Mouse (Mus musculus) adipocyte (in vitro differentiated cells): Measurements from ENCODE around the gene Art1.
A peak's percentile ranks its signal among the peaks of the same experiment; 100 is the strongest.

ENCODE experiments used
- DNase-seq: peaks from one replicate; pipeline ENCODE4 v3.0.0-alpha.2; 2016; ENCODE audit warnings: low spot score

Art1 gene

DNA sequence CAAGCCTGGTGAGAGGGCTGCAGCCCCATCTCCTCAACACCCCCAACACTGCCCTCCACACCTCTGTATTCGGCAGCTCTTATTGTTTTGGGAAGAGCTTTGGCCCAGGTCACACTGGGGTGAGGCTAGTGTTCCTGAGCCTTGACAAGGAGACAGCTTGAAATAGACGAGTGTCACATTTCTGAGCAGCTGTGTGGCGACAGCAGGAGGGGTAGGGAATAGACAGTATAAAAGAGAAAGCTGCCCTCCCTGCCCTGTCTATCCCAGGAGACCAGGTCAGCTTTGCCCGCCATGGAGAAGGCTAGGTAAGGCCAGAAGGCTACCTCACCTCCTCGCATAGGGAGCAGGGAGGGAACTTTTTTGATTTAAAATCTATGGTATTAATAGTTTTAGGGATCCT lies at the start of gene Art1:
Art1 (plus strand) TSS at position 257 of the 400 bp plus-strand sequence.
- DNase-seq, result no peak

GRCm38 (mm10) chr7:102061353-102061752 lies 40.2 kb upstream of the Art1 start:
- no peak for DNase-seq

DNA sequence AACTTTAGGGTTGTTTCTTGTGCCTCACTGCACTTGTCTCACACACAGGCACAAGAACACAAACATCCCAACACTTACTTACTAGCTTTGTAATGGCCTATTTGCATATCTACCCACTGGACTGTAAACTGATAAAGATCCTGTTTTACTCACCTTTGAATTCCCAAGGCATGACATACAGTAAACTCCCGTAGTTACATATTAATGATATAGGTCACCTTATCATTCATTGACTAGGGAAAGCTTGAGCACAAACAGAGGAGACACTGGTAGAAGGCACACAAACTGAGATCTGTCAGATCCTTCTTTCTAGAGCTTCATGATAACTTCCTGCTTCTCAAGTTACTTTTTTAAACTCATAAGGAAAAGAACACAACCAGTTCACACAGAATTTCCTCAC lies 39.3 kb upstream of the Art1 start:
- no peak for DNase-seq

GRCm38 (mm10) chr7:102063891-102064290 lies 37.7 kb upstream of the Art1 start:
- no peak for DNase-seq

DNA sequence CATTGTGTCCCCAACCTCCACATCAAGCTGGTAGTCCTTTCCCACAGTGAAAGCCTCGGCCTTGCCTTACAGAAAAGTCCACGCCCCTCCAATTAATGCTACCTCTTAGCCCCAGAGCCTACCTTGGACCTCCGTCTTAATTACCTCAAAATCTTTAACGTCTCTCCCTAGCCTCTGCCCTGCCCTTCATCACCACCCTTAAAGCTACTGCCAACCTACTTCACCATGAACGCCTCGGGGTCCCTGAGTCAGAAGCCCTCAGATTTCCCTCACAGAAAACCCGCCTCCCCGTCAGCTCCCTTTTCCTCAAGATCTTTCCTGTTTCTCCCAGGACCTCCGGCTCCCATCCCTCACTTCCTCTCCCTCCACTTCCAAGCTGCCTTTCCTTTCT lies 36.9 kb upstream of the Art1 start:
- no peak for DNase-seq

GRCm38 (mm10) chr7:102065046-102065891 lies 36.3 kb upstream of the Art1 start, which contains the start of the genes Rnf121, Xndc1 and Xntrpc:
Rnf121 (minus strand) TSS chr7:102065469.
Xndc1 (plus strand) TSS chr7:102065511.
Xntrpc (plus strand) TSS chr7:102065713.
- peak; percentile 85 for DNase-seq

DNA sequence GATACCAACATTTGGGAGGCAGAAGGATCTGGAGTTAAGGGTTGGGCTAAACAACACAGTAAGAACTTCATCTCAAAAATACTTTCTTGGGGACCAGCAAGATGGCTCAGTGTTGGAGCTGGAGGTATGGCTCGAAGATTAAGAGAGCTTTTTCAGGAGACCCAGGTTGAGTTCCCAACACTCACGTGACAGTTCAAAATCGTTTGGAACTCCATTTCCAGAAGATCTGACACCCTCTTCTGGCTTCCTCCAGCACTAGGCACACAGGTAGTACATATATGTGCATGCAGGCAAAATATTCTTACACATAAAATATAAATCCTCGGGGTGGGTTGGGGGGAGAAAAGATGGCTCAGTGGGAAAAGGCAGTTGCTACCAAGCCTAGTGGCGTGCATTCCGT lies 35.2 kb upstream of the Art1 start:
- DNase-seq, result no peak

DNA sequence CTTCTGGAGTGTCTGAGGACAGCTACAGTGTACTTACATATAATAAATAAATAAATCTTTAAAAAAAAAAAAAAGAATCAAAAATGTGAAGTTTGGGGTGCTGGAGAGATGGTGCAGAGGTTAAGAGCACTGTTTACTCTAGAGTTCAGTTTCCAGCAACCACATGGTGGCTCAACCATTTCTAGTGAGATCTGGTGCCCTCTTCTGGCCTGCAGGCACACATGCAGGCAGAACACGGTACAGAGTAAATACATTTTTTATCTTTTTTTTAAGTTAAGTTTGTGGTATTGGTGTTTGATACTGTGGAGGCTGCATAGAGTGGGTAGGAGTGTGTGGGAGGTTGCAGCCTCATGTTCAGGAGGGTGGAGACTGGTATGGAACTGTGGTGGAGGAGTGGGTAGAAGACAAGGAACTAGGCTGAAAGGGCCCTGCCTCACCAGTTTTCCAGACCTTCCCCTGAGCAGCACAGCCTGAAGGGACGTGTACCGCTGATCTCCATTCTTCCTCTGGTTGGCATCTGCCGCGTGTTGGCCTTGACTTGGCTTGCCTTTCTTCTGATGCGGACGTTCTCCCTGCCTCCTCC lies 24.7 kb upstream of the Art1 start:
- DNase-seq, result peak; percentile 23

DNA sequence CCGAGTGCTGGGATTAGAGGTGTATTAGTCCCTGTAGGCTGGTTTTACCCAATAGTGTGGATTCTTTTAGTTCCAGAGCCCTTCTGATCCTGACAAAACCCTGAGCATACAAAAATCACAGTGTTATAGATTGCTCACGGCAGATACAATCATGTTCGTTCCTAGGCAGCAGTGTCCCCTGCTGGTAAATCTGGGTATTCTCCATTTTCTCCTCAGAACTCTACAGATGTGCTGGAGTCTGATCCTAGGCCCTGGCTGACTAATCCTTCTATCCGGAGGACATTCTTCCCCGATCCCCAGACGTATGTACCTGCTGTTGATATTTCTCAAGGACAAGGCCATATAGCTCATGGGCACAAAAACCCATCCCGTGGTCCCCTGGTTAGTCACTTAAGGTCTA lies 23.0 kb upstream of the Art1 start:
- peak; percentile 62 for DNase-seq

DNA sequence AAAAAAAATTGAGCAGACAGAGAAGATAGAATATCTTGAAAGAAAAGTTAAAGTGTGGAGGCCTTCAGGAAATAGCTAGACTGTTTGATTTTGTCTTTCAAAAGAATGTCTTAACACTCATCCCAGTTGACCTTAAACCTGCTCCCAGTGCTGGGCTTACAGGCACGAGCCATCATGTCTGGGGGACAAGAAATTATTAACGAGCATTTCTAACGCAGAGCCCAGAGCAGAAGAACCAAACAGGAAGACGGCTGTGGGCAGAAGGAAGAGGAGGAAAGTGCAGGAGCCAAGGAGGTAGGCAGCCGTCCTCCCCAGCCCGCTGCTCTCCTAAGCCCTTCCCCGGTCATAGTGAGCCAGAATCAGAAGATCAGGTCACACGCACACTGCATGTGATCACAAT lies 21.2 kb upstream of the Art1 start:
- no peak for DNase-seq

DNA sequence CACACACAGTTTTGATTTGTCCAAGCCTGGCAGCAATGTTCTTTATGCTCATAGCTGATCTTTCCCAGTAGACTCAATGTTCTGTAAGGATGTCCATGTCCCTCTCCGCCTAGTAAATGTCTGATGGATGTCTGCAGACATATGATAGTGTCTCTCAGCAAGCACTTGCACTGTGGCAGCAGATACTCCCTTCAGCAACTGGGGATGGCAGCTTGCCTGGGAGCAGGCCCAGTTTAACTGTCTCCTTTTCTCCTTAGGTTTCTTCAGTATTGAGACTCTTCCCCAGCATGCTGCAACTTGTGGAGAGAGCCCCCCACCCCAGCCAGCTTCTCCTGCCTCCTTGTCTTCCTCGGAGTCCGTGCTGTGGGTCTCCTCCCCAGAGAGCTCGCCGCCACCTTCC lies 19.8 kb upstream of the Art1 start:
- DNase-seq, result no peak

GRCm38 (mm10) chr7:102082816-102083215 lies 18.7 kb upstream of the Art1 start, which contains the start of gene Trpc2:
Trpc2 (plus strand) TSS chr7:102083116.
- DNase-seq, result no peak

- no peak for DNase-seq
Measured at GRCm38 (mm10) chr7:102084041-102084696, 17.4 kb upstream of the Art1 start.

DNA sequence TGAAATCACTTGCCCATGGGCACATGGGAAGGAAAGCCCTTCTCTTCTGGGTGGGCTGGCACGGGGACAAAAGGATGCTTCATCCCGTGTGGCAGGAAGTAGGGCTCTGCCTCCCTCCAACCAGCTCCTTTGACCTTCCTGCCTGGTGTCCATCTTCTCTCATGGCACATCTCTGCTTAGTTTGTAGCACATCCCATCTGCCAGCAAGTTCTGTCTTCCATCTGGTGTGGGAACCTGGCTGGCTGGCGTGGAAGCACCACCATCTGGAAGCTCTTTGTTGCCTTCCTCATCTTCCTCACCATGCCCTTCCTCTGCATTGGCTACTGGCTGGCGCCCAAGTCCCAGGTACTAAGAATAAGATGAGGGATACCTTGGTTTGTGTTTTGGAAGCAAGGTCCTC lies 14.2 kb upstream of the Art1 start:
- no peak for DNase-seq

GRCm38 (mm10) chr7:102099760-102100661 lies 1.5 kb upstream of the Art1 start:
- DNase-seq, result no peak

GRCm38 (mm10) chr7:102100868-102101267 lies 675 bp upstream of the Art1 start:
- DNase-seq, result no peak

DNA sequence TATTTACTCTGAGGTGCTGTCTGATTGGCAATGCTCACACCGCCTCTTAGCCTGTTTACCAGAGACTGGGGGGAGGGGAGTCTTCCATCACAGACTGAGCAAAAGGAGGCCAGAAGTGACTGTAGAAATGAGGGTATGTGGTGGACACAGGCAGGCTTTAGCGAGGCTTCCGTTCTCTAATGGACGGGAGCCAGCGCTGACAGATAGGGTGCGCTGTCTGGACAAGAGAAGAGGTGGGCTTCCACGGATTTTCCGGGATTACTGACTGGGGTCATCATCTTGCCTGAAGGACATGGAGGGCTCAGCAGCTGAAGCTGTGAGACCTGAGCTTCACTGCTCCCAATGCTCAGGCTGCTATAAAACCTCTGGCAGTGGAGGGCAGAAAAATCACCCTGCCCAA lies 698 bp downstream of the Art1 start:
- DNase-seq, result no peak

- no peak for DNase-seq
Measured at GRCm38 (mm10) chr7:102102696-102103095, 1.2 kb downstream of the Art1 start.

GRCm38 (mm10) chr7:102103555-102103954 lies 2.0 kb downstream of the Art1 start:
- no peak for DNase-seq

DNA sequence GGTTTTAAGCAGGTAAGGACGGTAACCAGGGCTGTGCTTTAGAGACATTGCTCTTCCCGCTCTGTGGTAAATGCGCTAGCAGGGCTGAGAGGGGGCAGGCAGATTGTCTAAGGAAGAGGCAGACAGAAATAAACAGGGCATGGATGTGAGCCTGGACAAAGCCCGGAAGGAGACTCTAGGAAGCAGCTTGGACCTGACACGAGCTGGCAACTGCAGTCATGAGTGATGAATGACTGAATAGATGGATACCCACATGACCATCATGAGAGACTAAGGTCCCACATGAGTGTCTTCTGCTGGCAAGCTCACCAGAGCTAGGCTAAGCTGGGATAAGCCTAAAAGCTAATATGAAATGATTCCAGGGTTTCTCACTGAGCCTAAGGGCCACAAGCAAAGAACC lies 2.6 kb downstream of the Art1 start:
- no peak for DNase-seq

- DNase-seq, result no peak
Measured at GRCm38 (mm10) chr7:102106700-102107141, 5.2 kb downstream of the Art1 start.

DNA sequence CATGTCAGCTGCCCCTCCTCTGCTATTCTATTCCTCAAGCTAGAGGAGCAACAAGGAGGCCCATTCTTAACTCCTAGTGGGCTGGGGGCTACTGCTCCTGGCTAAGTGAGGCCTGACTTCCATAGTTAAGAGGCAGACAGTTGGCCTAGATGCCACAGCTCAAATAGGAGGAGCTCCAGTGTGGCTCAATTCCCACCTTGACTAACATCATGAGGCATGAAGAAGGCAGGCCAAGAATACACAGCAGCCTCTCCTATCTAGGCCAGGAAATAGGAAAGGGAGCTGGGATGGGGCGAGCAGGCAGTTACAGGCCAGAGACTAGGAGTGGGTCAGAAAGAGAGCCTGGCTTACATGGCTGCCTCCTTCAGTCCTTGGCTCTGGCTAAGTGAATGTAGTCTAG lies 6.7 kb downstream of the Art1 start:
- no peak for DNase-seq
